Comparison of ENCODE assay signal across 20 mouse cellular contexts in genomic region chr5:125162461-125162860, GRCm38 (mm10). TPM values are rescaled to one million over a fixed set of nuclear protein-coding genes. Genes with fewer than 3 reads are reported as not detected.
DNase-seq lines count a peak whose midpoint lies in the region; ATAC-seq lines count a peak whose summit lies in the region.
"Had no signal": no experiment of that assay in that cellular context is flagged by ENCODE, and none has a peak within 500 bp of the region (broad histone marks: within the 10 kb centered on the region; RNA-seq: fewer than 3 reads in every experiment).

No protein-coding gene starts in this region.

- whole genome bisulfite sequencing in forebrain, embryonic 12.5 days: 35% methylated on average over 2 of the region's 3 CpGs
- WGBS in forebrain, embryonic 16.5 days: 39% methylated on average over 2 of the region's 3 CpGs
- WGBS in hindbrain, embryonic 15.5 days: 67% methylated on average over 1 of the region's 3 CpGs
- WGBS in hindbrain, embryonic 11.5 days: 100% methylated on average over 1 of the region's 3 CpGs
- WGBS in midbrain, embryonic 16.5 days: 78% methylated on average over 1 of the region's 3 CpGs
- WGBS in midbrain, embryonic 10.5 days: 31% methylated on average over 2 of the region's 3 CpGs

- no peak overlapping the region for H3K4me2 ChIP-seq in forebrain, embryonic 12.5 days
- H3K4me2 ChIP-seq in forebrain, embryonic 16.5 days (ENCODE audit: low read length): no peak overlapping the region
- no peak overlapping the region for H3K4me2 ChIP-seq in hindbrain, embryonic 15.5 days
- no peak overlapping the region for H3K4me2 ChIP-seq in hindbrain, embryonic 11.5 days (replicated peaks; ENCODE audit: low read depth, low read length)
- no peak overlapping the region for H3K4me2 ChIP-seq in midbrain, embryonic 16.5 days (ENCODE audit: low read length)
- H3K4me2 ChIP-seq: embryonic facial prominence, embryonic 12.5 days; heart, embryonic 13.5 days had no signal

- H3K36me3 ChIP-seq in forebrain, embryonic 12.5 days (replicated peaks): no peaks in the 10 kb centered on the region; the same call in 1 of the 2 replicates
- H3K36me3 ChIP-seq in forebrain, embryonic 16.5 days (ENCODE audit: control insufficient read depth, insufficient read depth): no peaks in the 10 kb centered on the region
- H3K36me3 ChIP-seq in hindbrain, embryonic 15.5 days: no peaks in the 10 kb centered on the region
- no peaks in the 10 kb centered on the region for H3K36me3 ChIP-seq in hindbrain, embryonic 11.5 days (ENCODE audit: control insufficient read depth, insufficient read depth, low read length)
- no peaks in the 10 kb centered on the region for H3K36me3 ChIP-seq in midbrain, embryonic 16.5 days (ENCODE audit: control insufficient read depth, insufficient read depth, low read length)
- peaks cover 10% of the 10 kb centered on the region; the same call in 1 of the 2 replicates for H3K36me3 ChIP-seq in midbrain, embryonic 10.5 days
- H3K36me3 ChIP-seq: embryonic facial prominence, embryonic 12.5 days had no signal

- H3K9ac ChIP-seq in forebrain, embryonic 12.5 days: no peak overlapping the region
- H3K9ac ChIP-seq in forebrain, embryonic 16.5 days (replicated peaks; ENCODE audit: low read depth, low read length): no peak overlapping the region
- H3K9ac ChIP-seq in hindbrain, embryonic 15.5 days: no peak overlapping the region
- H3K9ac ChIP-seq in hindbrain, embryonic 11.5 days (ENCODE audit: low read depth, low read length): no peak overlapping the region
- no peak overlapping the region for H3K9ac ChIP-seq in midbrain, embryonic 16.5 days (ENCODE audit: low read depth, low read length)
- H3K9ac ChIP-seq: embryonic facial prominence, embryonic 12.5 days had no signal

- peaks cover 79% of the 10 kb centered on the region for H3K4me1 ChIP-seq in forebrain, embryonic 12.5 days
- peaks cover 77% of the 10 kb centered on the region for H3K4me1 ChIP-seq in forebrain, embryonic 16.5 days (replicated peaks; ENCODE audit: control insufficient read depth, insufficient read depth, low read length)
- peaks cover 85% of the 10 kb centered on the region for H3K4me1 ChIP-seq in hindbrain, embryonic 15.5 days (replicated peaks)
- peaks cover 56% of the 10 kb centered on the region for H3K4me1 ChIP-seq in hindbrain, embryonic 11.5 days (replicated peaks; ENCODE audit: control insufficient read depth, insufficient read depth, low read length)
- H3K4me1 ChIP-seq in midbrain, embryonic 16.5 days (ENCODE audit: control insufficient read depth, insufficient read depth, low read length): peaks cover 71% of the 10 kb centered on the region
- peaks cover 93% of the 10 kb centered on the region for H3K4me1 ChIP-seq in midbrain, embryonic 10.5 days

- no peak for ATAC-seq in forebrain, embryonic 12.5 days (ENCODE audit: low FRiP score)
- ATAC-seq in forebrain, embryonic 16.5 days: no peak
- ATAC-seq in hindbrain, embryonic 15.5 days (ENCODE audit: low FRiP score, low read depth): no peak
- ATAC-seq in hindbrain, embryonic 11.5 days (ENCODE audit: low FRiP score): no peak
- ATAC-seq in midbrain, embryonic 16.5 days: no peak
- ATAC-seq: CD4-positive, CD25-positive, alpha-beta regulatory T cell, adult 4 months; hindbrain, embryonic 16.5 days had no signal

- peak overlapping the region; percentile 36; the same call in 1 of the 2 replicates for H3K27ac ChIP-seq in forebrain, embryonic 12.5 days
- no peak overlapping the region for H3K27ac ChIP-seq in forebrain, embryonic 16.5 days (ENCODE audit: low read length)
- 0 out of 2 replicates have a peak overlapping the region, but pooled peaks have one; percentile 57 for H3K27ac ChIP-seq in hindbrain, embryonic 15.5 days (replicated peaks)
- no peak overlapping the region for H3K27ac ChIP-seq in hindbrain, embryonic 11.5 days (ENCODE audit: low read depth, low read length)
- 0 out of 2 replicates have a peak overlapping the region, but pooled peaks have one; percentile 4 for H3K27ac ChIP-seq in midbrain, embryonic 16.5 days (ENCODE audit: low read length)
- H3K27ac ChIP-seq in midbrain, embryonic 10.5 days (replicated peaks): no peak overlapping the region

- no peak overlapping the region for H3K4me3 ChIP-seq in forebrain, embryonic 12.5 days (replicated peaks)
- no peak overlapping the region for H3K4me3 ChIP-seq in forebrain, embryonic 16.5 days (replicated peaks; ENCODE audit: low read length)
- H3K4me3 ChIP-seq in hindbrain, embryonic 15.5 days: no peak overlapping the region
- no peak overlapping the region for H3K4me3 ChIP-seq in hindbrain, embryonic 11.5 days (ENCODE audit: low read depth, low read length)
- H3K4me3 ChIP-seq in midbrain, embryonic 16.5 days (ENCODE audit: low read depth, low read length): no peak overlapping the region
- H3K4me3 ChIP-seq in midbrain, embryonic 10.5 days: no peak overlapping the region
- H3K4me3 ChIP-seq: embryonic facial prominence, embryonic 12.5 days; heart, embryonic 13.5 days had no signal

- H3K9me3 ChIP-seq in forebrain, embryonic 12.5 days: no peaks in the 10 kb centered on the region
- H3K9me3 ChIP-seq in forebrain, embryonic 16.5 days (ENCODE audit: control insufficient read depth, low read length): no peaks in the 10 kb centered on the region
- H3K9me3 ChIP-seq in hindbrain, embryonic 15.5 days: no peaks in the 10 kb centered on the region
- H3K9me3 ChIP-seq in hindbrain, embryonic 11.5 days (ENCODE audit: control insufficient read depth, low read length): no peaks in the 10 kb centered on the region
- no peaks in the 10 kb centered on the region for H3K9me3 ChIP-seq in midbrain, embryonic 16.5 days (replicated peaks; ENCODE audit: control insufficient read depth, low read length, poor library complexity, severe bottlenecking)
- no peaks in the 10 kb centered on the region for H3K9me3 ChIP-seq in midbrain, embryonic 10.5 days (replicated peaks)
- H3K9me3 ChIP-seq: embryonic facial prominence, embryonic 12.5 days; heart, embryonic 13.5 days had no signal

- DNase-seq in hindbrain, embryonic 11.5 days (ENCODE audit: low spot score): no peak
- DNase-seq in midbrain, embryonic 10.5 days (ENCODE audit: low spot score): no peak
- DNase-seq in ZHBTc4 (ENCODE audit: low read depth, low spot score): peak; percentile 69
- no peak for DNase-seq in urinary bladder, postnatal 25 days (ENCODE audit: low spot score)
- DNase-seq: adrenal gland, postnatal 14 days; B cell, adult 2 months; cerebellum, adult 11-12 months; cerebellum, adult 9-10 months; cerebellum, postnatal 25 days; gastrocnemius, postnatal 36 days; heart, adult 11 months; heart, postnatal 36 days had no signal

- H3K27me3 ChIP-seq in forebrain, embryonic 12.5 days: no peaks in the 10 kb centered on the region
- no peaks in the 10 kb centered on the region for H3K27me3 ChIP-seq in forebrain, embryonic 16.5 days (replicated peaks; ENCODE audit: control insufficient read depth, insufficient read depth, low read length)
- H3K27me3 ChIP-seq in hindbrain, embryonic 15.5 days: no peaks in the 10 kb centered on the region
- no peaks in the 10 kb centered on the region for H3K27me3 ChIP-seq in hindbrain, embryonic 11.5 days (ENCODE audit: control insufficient read depth, insufficient read depth, low read length)
- no peaks in the 10 kb centered on the region for H3K27me3 ChIP-seq in midbrain, embryonic 16.5 days (ENCODE audit: control insufficient read depth, insufficient read depth, low read depth, low read length)
- no peaks in the 10 kb centered on the region for H3K27me3 ChIP-seq in midbrain, embryonic 10.5 days (ENCODE audit: low read depth, poor library complexity, severe bottlenecking)
- H3K27me3 ChIP-seq: embryonic facial prominence, embryonic 12.5 days; heart, embryonic 13.5 days had no signal

RNA-seq across cellular contexts. Expression of gene Ncor2, which starts 16.6 kb away (rescaled TPM):
- polyA plus RNA-seq in forebrain, embryonic 12.5 days (2016; fragmentation: Nextera tagmentation; extraction: Ambion mirVana): 26.0 and 27.0 TPM in 2 replicates
- polyA plus RNA-seq in forebrain, embryonic 16.5 days (2015; fragmentation: Nextera tagmentation; extraction: Ambion mirVana): 26.5 and 27.1 TPM in 2 replicates
- polyA plus RNA-seq in hindbrain, embryonic 15.5 days (2015; fragmentation: Nextera tagmentation; extraction: Ambion mirVana): 26.3 and 28.7 TPM in 2 replicates
- 14.5 and 21.2 TPM in 2 replicates for polyA plus RNA-seq in hindbrain, embryonic 11.5 days (2014; fragmentation: Nextera tagmentation; extraction: Ambion mirVana)
- polyA plus RNA-seq in midbrain, embryonic 16.5 days (2015; fragmentation: Nextera tagmentation; extraction: Ambion mirVana): 19.9 and 22.9 TPM in 2 replicates
- polyA plus RNA-seq in midbrain, embryonic 10.5 days (2016; fragmentation: Nextera tagmentation; extraction: Ambion mirVana): 16.2 and 19.1 TPM in 2 replicates

Comparison
In these comparisons a context has a peak if more than half of its experiments do, and no peak if none do; other contexts are left out.
1. H3K27ac ChIP-seq: peak in forebrain, embryonic 12.5 days (single experiment), hindbrain, embryonic 15.5 days (single experiment) and midbrain, embryonic 16.5 days (single experiment); none in forebrain, embryonic 16.5 days (single experiment), hindbrain, embryonic 11.5 days (single experiment) and midbrain, embryonic 10.5 days (single experiment).